9 mouse cellular contexts compared by ENCODE assay signal in genomic region chr4:118028994-118029393, GRCm38 (mm10).
A peak's percentile ranks its signal among the peaks of the same experiment; 100 is the strongest.
DNase-seq lines count a peak whose midpoint lies in the region; ATAC-seq and TF ChIP-seq lines count a peak whose summit lies in the region.
"Had no signal": no experiment of that assay in that cellular context is flagged by ENCODE, and none has a peak within 500 bp of the region (broad histone marks: within the 10 kb centered on the region; RNA-seq: fewer than 3 reads in every experiment).

No protein-coding gene starts in this region.

- DNase-seq in heart, postnatal 0 days (ENCODE audit: low spot score) = peak; percentile 46
- no peak for DNase-seq in heart, postnatal 36 days
- DNase-seq in midbrain, postnatal 0 days (ENCODE audit: low spot score) = peak; percentile 14
- DNase-seq in midbrain, embryonic 11.5 days (ENCODE audit: low spot score, missing footprints) = no peak
- DNase-seq in kidney, postnatal 36 days = peak; percentile 51 to 62
- no peak for DNase-seq in embryo, embryonic 9.5 days (ENCODE audit: extremely low spot score)
- no peak for DNase-seq in adrenal gland, adult 2 months

- H3K4me2 ChIP-seq in heart, postnatal 0 days (ENCODE audit: low read depth, low read length) = no peak overlapping the region
- no peak overlapping the region for H3K4me2 ChIP-seq in midbrain, postnatal 0 days (ENCODE audit: low read depth, low read length, poor library complexity, severe bottlenecking)
- H3K4me2 ChIP-seq in midbrain, embryonic 11.5 days = no peak overlapping the region

- H3K4me3 ChIP-seq in heart, postnatal 0 days (ENCODE audit: low read depth, low read length) = no peak overlapping the region
- H3K4me3 ChIP-seq in midbrain, postnatal 0 days (ENCODE audit: low read depth, low read length) = no peak overlapping the region
- H3K4me3 ChIP-seq in midbrain, embryonic 11.5 days (ENCODE audit: low read depth, low read length) = no peak overlapping the region
- H3K4me3 ChIP-seq in olfactory bulb, adult 2 months (ENCODE audit: insufficient read depth, low read depth, low read length) = no peak overlapping the region

- no peak for TF ChIP-seq POLR2A in olfactory bulb, adult 2 months (IDR thresholded peaks at IDR 0.05; ENCODE audit: insufficient read depth, low read depth, low read length)

- no peak overlapping the region for H3K9ac ChIP-seq in heart, postnatal 0 days (replicated peaks; ENCODE audit: low read depth, low read length)
- no peak overlapping the region for H3K9ac ChIP-seq in midbrain, postnatal 0 days (replicated peaks; ENCODE audit: low read length, poor library complexity, severe bottlenecking)
- no peak overlapping the region for H3K9ac ChIP-seq in midbrain, embryonic 11.5 days (ENCODE audit: low read length)

- no peaks in the 10 kb centered on the region for H3K36me3 ChIP-seq in heart, postnatal 0 days (replicated peaks; ENCODE audit: control insufficient read depth, insufficient read depth, low read length)
- no peaks in the 10 kb centered on the region for H3K36me3 ChIP-seq in midbrain, postnatal 0 days (ENCODE audit: insufficient read depth, low read length)
- no peaks in the 10 kb centered on the region for H3K36me3 ChIP-seq in midbrain, embryonic 11.5 days (ENCODE audit: control insufficient read depth, insufficient read depth, low read length)

- no peak overlapping the region for H3K27ac ChIP-seq in heart, postnatal 0 days (ENCODE audit: low read depth)
- H3K27ac ChIP-seq in midbrain, postnatal 0 days (ENCODE audit: low read depth, low read length) = no peak overlapping the region
- H3K27ac ChIP-seq in midbrain, embryonic 11.5 days (ENCODE audit: low read depth, low read length) = no peak overlapping the region
- H3K27ac ChIP-seq in olfactory bulb, adult 2 months (ENCODE audit: insufficient read depth, low read depth, low read length) = peak overlapping the region; percentile 90

- no peaks in the 10 kb centered on the region for H3K27me3 ChIP-seq in heart, postnatal 0 days (ENCODE audit: control insufficient read depth, insufficient read depth, low read length)
- H3K27me3 ChIP-seq in midbrain, postnatal 0 days (ENCODE audit: insufficient read depth, low read length) = no peaks in the 10 kb centered on the region
- H3K27me3 ChIP-seq in midbrain, embryonic 11.5 days (ENCODE audit: control insufficient read depth, insufficient read depth, low read length) = no peaks in the 10 kb centered on the region

- no peak for TF ChIP-seq EP300 in heart, postnatal 0 days (IDR thresholded peaks at IDR 0.05; ENCODE audit: low read depth)

- TF ChIP-seq CTCF in heart, postnatal 0 days (IDR thresholded peaks at IDR 0.05; ENCODE audit: low read depth) = no peak
- TF ChIP-seq CTCF in midbrain, postnatal 0 days (IDR thresholded peaks at IDR 0.05) = no peak
- no peak for TF ChIP-seq CTCF in olfactory bulb, adult 2 months (IDR thresholded peaks at IDR 0.05; ENCODE audit: insufficient read depth, low read depth, low read length)

- no peak for ATAC-seq in heart, postnatal 0 days (ENCODE audit: insufficient read depth, low read depth)
- ATAC-seq in midbrain, postnatal 0 days (ENCODE audit: low FRiP score) = no peak
- no peak for ATAC-seq in midbrain, embryonic 11.5 days (ENCODE audit: low FRiP score)
- ATAC-seq: midbrain, embryonic 16.5 days had no signal

- WGBS in heart, postnatal 0 days = 48% methylated on average over 9 of the region's 9 CpGs
- WGBS in midbrain, postnatal 0 days = 33% methylated on average over 9 of the region's 9 CpGs
- 49% methylated on average over 9 of the region's 9 CpGs for WGBS in midbrain, embryonic 11.5 days
- WGBS in olfactory bulb, adult 2 months = 40% methylated on average over 9 of the region's 9 CpGs

- intact Hi-C loops in heart, postnatal 36 days (cut with DNase I) = no loop called here

- H3K4me1 ChIP-seq in heart, postnatal 0 days (ENCODE audit: control insufficient read depth, insufficient read depth) = peaks cover 21% of the 10 kb centered on the region
- H3K4me1 ChIP-seq in midbrain, postnatal 0 days (ENCODE audit: insufficient read depth, low read length) = no peaks in the 10 kb centered on the region
- H3K4me1 ChIP-seq in midbrain, embryonic 11.5 days (ENCODE audit: control insufficient read depth, insufficient read depth, low read length) = peaks cover 7% of the 10 kb centered on the region; the same call in 1 of the 2 replicates
- H3K4me1 ChIP-seq in olfactory bulb, adult 2 months (ENCODE audit: control insufficient read depth, insufficient read depth, low read length) = peaks cover 38% of the 10 kb centered on the region

- no peaks in the 10 kb centered on the region for H3K9me3 ChIP-seq in heart, postnatal 0 days (replicated peaks; ENCODE audit: control insufficient read depth, low read length)
- H3K9me3 ChIP-seq in midbrain, postnatal 0 days (ENCODE audit: low read length) = no peaks in the 10 kb centered on the region
- H3K9me3 ChIP-seq in midbrain, embryonic 11.5 days (ENCODE audit: control insufficient read depth, low read length) = no peaks in the 10 kb centered on the region

Comparison
In these comparisons a context has a peak if more than half of its experiments do, and no peak if none do; other contexts are left out.
1. DNase-seq: peak in heart, postnatal 0 days (single experiment), midbrain, postnatal 0 days (single experiment) and kidney, postnatal 36 days (2 of 2); none in heart, postnatal 36 days (0 of 2), midbrain, embryonic 11.5 days (single experiment), embryo, embryonic 9.5 days (single experiment) and adrenal gland, adult 2 months (single experiment).